Mouse (Mus musculus) hindbrain, embryonic 13.5 days (tissue): Measurements from ENCODE around the gene Wnt10a. TPM values are rescaled to one million over a fixed set of nuclear protein-coding genes. Genes with fewer than 3 reads are reported as not detected.

Source experiments
- ATAC-seq: fragments of 200-750 bp; cut with Nextera tagmentation; 2 replicates; pipeline ENCODE4 v1.8.0; 2017; ENCODE audit warnings: moderate TSS enrichment; ENCODE audit not compliant: low FRiP score
- H3K27ac ChIP-seq: fragments of 300-500 bp; sonication (generic); 2 replicates; pipeline ENCODE4 v1.5.1; 2015; ENCODE audit warnings: inconsistent platforms, mild to moderate bottlenecking, moderate library complexity
- H3K27me3 ChIP-seq: fragments of 300-500 bp; sonication (generic); 2 replicates; pipeline ENCODE4 v1.6.1; 2015; ENCODE audit warnings: mild to moderate bottlenecking, inconsistent platforms
- H3K36me3 ChIP-seq: fragments of 300-500 bp; sonication (generic); 2 replicates; pipeline ENCODE4 v1.6.1; 2015; ENCODE audit warnings: mild to moderate bottlenecking, inconsistent platforms
- H3K4me1 ChIP-seq: fragments of 300-500 bp; sonication (generic); replicated peaks from 2 replicates; pipeline ENCODE4 v1.6.1; 2015; ENCODE audit warnings: inconsistent platforms
- H3K4me2 ChIP-seq: fragments of 300-500 bp; sonication (generic); 2 replicates; pipeline ENCODE4 v1.6.1; 2015; ENCODE audit warnings: inconsistent platforms, mild to moderate bottlenecking, moderate library complexity
- H3K4me3 ChIP-seq: fragments of 300-500 bp; sonication (generic); 2 replicates; pipeline ENCODE4 v1.5.1; 2015; ENCODE audit warnings: mild to moderate bottlenecking, inconsistent platforms
- H3K9ac ChIP-seq: fragments of 300-500 bp; sonication (generic); 2 replicates; pipeline ENCODE4 v1.6.1; 2015; ENCODE audit warnings: mild to moderate bottlenecking, inconsistent platforms
- H3K9me3 ChIP-seq: fragments of 300-500 bp; sonication (generic); 2 replicates; pipeline ENCODE4 v1.6.1; 2016; ENCODE audit warnings: inconsistent platforms
- WGBS: fragments of 180-500 bp; shearing (Covaris S2); methylation state at CpG from one replicate; pipeline ENCODE4 v1.1.7; 2015; 5-methylcytosine and 5-hydroxymethylcytosine counted together
- polyA plus RNA-seq: library from polyadenylated mRNA; unstranded; fragments of >200 nt; fragmentation: Nextera tagmentation; extraction: Ambion mirVana; gene quantifications from 2 replicates; pipeline ENCODE4 v1.2.1, GENCODE M21; 2015

The Wnt10a gene
- polyA plus RNA-seq, 1 experiment from 2014 or later: 0.19 TPM

- H3K27me3 ChIP-seq: peaks cover 98% of the 10 kb centered on the region
- ATAC-seq: no peak
- no peaks in the 10 kb centered on the region for H3K9me3 ChIP-seq
- H3K36me3 ChIP-seq: no peaks in the 10 kb centered on the region
- no peak overlapping the region for H3K27ac ChIP-seq
- H3K9ac ChIP-seq: no peak overlapping the region
- no peak overlapping the region for H3K4me3 ChIP-seq
- WGBS: 4% methylated on average over 3 of the region's 3 CpGs
- H3K4me2 ChIP-seq: no peak overlapping the region
- peaks cover 42% of the 10 kb centered on the region for H3K4me1 ChIP-seq
Observed at GRCm38 (mm10) chr1:74790095-74790494, 1.2 kb upstream of the Wnt10a start.

GRCm38 (mm10) chr1:74792831-74793660, 1.7 kb downstream of the Wnt10a start:
- ATAC-seq: no peak
- Histone ChIP-seq H3K9me3 (no peaks in the 10 kb centered on the region), H3K4me2 (no peak overlapping the region), H3K4me1 (peaks cover 60% of the 10 kb centered on the region), H3K9ac (no peak overlapping the region), H3K36me3 (no peaks in the 10 kb centered on the region), H3K27ac (no peak overlapping the region), H3K27me3 (peaks cover 99% of the 10 kb centered on the region), H3K4me3 (no peak overlapping the region)
- 4% methylated on average over 19 of the region's 19 CpGs for WGBS

GRCm38 (mm10) chr1:74794487-74795144, 3.3 kb downstream of the Wnt10a start:
- no peak for ATAC-seq
- WGBS: under 1% methylated on average over 35 of the region's 38 CpGs
- Histone ChIP-seq H3K27ac (no peak overlapping the region), H3K36me3 (no peaks in the 10 kb centered on the region), H3K4me2 (peak overlapping the region; percentile 53), H3K4me3 (peak overlapping the region; percentile 25), H3K9me3 (no peaks in the 10 kb centered on the region), H3K9ac (peak overlapping the region; percentile 49; the same call in 1 of the 2 replicates), H3K27me3 (peaks cover 97% of the 10 kb centered on the region), H3K4me1 (peaks cover 53% of the 10 kb centered on the region)

- H3K9ac ChIP-seq: 0 out of 2 replicates have a peak overlapping the region, but pooled peaks have one; percentile 49
- no peaks in the 10 kb centered on the region for H3K9me3 ChIP-seq
- H3K4me1 ChIP-seq: peaks cover 53% of the 10 kb centered on the region
- H3K27ac ChIP-seq: no peak overlapping the region
- 7% methylated on average over 7 of the region's 11 CpGs for WGBS
- H3K4me2 ChIP-seq: peak overlapping the region; percentile 53
- no peaks in the 10 kb centered on the region for H3K36me3 ChIP-seq
- ATAC-seq: no peak
- H3K27me3 ChIP-seq: peaks cover 97% of the 10 kb centered on the region
- no peak overlapping the region for H3K4me3 ChIP-seq
Observed at GRCm38 (mm10) chr1:74795145-74795529, 3.8 kb downstream of the Wnt10a start.

- H3K9ac ChIP-seq: no peak overlapping the region
- no peak overlapping the region for H3K27ac ChIP-seq
- peak; percentile 55 for ATAC-seq
- no peak overlapping the region for H3K4me2 ChIP-seq
- no peak overlapping the region for H3K4me3 ChIP-seq
- WGBS: 10% methylated on average over 5 of the region's 5 CpGs
- no peaks in the 10 kb centered on the region for H3K36me3 ChIP-seq
- peaks cover 96% of the 10 kb centered on the region for H3K27me3 ChIP-seq
- H3K9me3 ChIP-seq: no peaks in the 10 kb centered on the region
- H3K4me1 ChIP-seq: peaks cover 52% of the 10 kb centered on the region
Observed at GRCm38 (mm10) chr1:74797459-74797858, 6.1 kb downstream of the Wnt10a start.

- Histone ChIP-seq H3K4me2 (peak overlapping the region; percentile 41), H3K27me3 (peaks cover 96% of the 10 kb centered on the region), H3K36me3 (no peaks in the 10 kb centered on the region), H3K9me3 (no peaks in the 10 kb centered on the region), H3K9ac (no peak overlapping the region; the same call in 1 of the 2 replicates), H3K4me1 (peaks cover 55% of the 10 kb centered on the region), H3K27ac (no peak overlapping the region), H3K4me3 (peak overlapping the region; percentile 17)
- ATAC-seq: no peak
- WGBS: under 1% methylated on average over 29 of the region's 29 CpGs
Observed at GRCm38 (mm10) chr1:74800424-74800888, 9.1 kb downstream of the Wnt10a start.

- Histone ChIP-seq H3K36me3 (no peaks in the 10 kb centered on the region), H3K9ac (no peak overlapping the region), H3K4me1 (peaks cover 64% of the 10 kb centered on the region), H3K27me3 (peaks cover 96% of the 10 kb centered on the region), H3K9me3 (no peaks in the 10 kb centered on the region), H3K4me2 (no peak overlapping the region), H3K27ac (no peak overlapping the region), H3K4me3 (no peak overlapping the region)
- no peak for ATAC-seq
- 17% methylated on average over 6 of the region's 6 CpGs for WGBS
Observed at GRCm38 (mm10) chr1:74801631-74802140, 10.4 kb downstream of the Wnt10a start.

GRCm38 (mm10) chr1:74802795-74803656, 11.7 kb downstream of the Wnt10a start:
- under 1% methylated on average over 56 of the region's 57 CpGs for WGBS
- Histone ChIP-seq H3K36me3 (no peaks in the 10 kb centered on the region), H3K27ac (peak overlapping the region; percentile 49; the same call in 1 of the 2 replicates), H3K4me3 (peak overlapping the region; percentile 45), H3K4me2 (peak overlapping the region; percentile 74), H3K9ac (peak overlapping the region; percentile 72), H3K27me3 (peaks cover 95% of the 10 kb centered on the region), H3K4me1 (peaks cover 64% of the 10 kb centered on the region), H3K9me3 (no peaks in the 10 kb centered on the region)
- peak; percentile 49 for ATAC-seq

- no peak overlapping the region for H3K9ac ChIP-seq
- H3K4me1 ChIP-seq: peaks cover 70% of the 10 kb centered on the region
- ATAC-seq: no peak
- no peak overlapping the region for H3K4me2 ChIP-seq
- 12% methylated on average over 10 of the region's 10 CpGs for WGBS
- no peak overlapping the region for H3K27ac ChIP-seq
- no peaks in the 10 kb centered on the region for H3K9me3 ChIP-seq
- H3K4me3 ChIP-seq: no peak overlapping the region
- no peaks in the 10 kb centered on the region for H3K36me3 ChIP-seq
- peaks cover 88% of the 10 kb centered on the region for H3K27me3 ChIP-seq
Observed at GRCm38 (mm10) chr1:74804211-74804870, 13.0 kb downstream of the Wnt10a start.

GRCm38 (mm10) chr1:74805340-74805835, 14.1 kb downstream of the Wnt10a start:
- H3K4me2 ChIP-seq: no peak overlapping the region
- H3K4me3 ChIP-seq: no peak overlapping the region
- peaks cover 67% of the 10 kb centered on the region for H3K4me1 ChIP-seq
- no peaks in the 10 kb centered on the region for H3K9me3 ChIP-seq
- no peak overlapping the region for H3K27ac ChIP-seq
- peaks cover 84% of the 10 kb centered on the region for H3K27me3 ChIP-seq
- H3K36me3 ChIP-seq: no peaks in the 10 kb centered on the region
- 19% methylated on average over 4 of the region's 4 CpGs for WGBS
- ATAC-seq: no peak
- H3K9ac ChIP-seq: no peak overlapping the region

- Histone ChIP-seq H3K4me2 (peak overlapping the region; percentile 66; the same call in 1 of the 2 replicates), H3K27ac (no peak overlapping the region), H3K36me3 (no peaks in the 10 kb centered on the region), H3K9ac (no peak overlapping the region), H3K27me3 (peaks cover 80% of the 10 kb centered on the region), H3K4me1 (peaks cover 63% of the 10 kb centered on the region), H3K4me3 (no peak overlapping the region), H3K9me3 (no peaks in the 10 kb centered on the region)
- no peak for ATAC-seq
- 15% methylated on average over 5 of the region's 5 CpGs for whole genome bisulfite sequencing
Observed at GRCm38 (mm10) chr1:74805843-74806242, 14.5 kb downstream of the Wnt10a start.
